Mouse (Mus musculus): ENCODE results near the gene Myh11.
"Not testable (repeated sequence)": the region's sequence is repeated elsewhere in the genome, so short reads cannot be mapped to it uniquely, and the experiment has no call there.

The Myh11 gene

DNA sequence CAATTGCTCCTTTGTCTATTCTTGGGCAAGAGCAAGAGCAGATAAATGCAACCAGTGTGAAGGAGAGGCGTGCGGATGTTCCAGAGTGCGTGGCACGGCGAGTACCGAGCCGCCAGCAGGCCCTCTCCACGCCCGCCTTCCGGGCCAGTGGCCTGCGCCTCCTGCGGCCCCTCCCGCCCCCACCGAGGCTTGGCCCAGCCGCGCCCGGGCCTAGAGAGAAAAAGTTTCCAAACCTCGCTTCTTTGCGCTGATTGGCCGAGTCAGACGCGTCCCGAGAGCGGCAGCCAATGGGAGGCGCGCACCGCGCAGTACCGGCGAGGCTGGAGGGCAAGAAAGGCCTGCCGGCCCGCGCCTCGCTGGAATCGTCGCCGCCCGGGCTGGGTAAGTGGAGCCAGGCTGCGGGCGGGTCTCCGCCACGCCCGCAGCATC lies 128.2 kb downstream of the Myh11 start, which contains the start of the genes Nde1 and Marf1:
Gene Nde1, plus strand, starts transcription at position 288 of the 429 bp plus-strand sequence.
Gene Marf1, minus strand, starts transcription at position 364 of the 429 bp plus-strand sequence.
- DNase-seq (ENCODE audit: inconsistent ontology term) = peak; percentile 97

DNA sequence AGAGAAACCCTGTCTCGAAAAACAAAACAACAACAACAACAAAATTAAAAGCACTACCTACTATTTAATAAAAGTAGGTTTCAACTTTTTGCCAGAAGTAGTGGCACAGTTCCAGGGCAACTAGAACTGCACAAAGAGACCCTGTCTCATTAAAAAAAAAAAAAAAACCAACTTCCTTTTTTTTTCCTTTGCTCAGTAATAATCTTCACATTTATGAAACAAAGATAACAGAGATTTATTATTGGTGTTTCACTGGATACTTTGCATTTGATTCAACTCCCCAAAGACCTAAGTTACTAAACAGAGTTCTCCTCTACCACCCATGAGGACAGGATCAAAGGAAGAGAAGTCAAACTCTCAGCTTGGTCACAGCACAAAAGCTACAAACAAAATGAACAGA lies 130.2 kb downstream of the Myh11 start:
- no peak for DNase-seq (ENCODE audit: inconsistent ontology term)

DNA sequence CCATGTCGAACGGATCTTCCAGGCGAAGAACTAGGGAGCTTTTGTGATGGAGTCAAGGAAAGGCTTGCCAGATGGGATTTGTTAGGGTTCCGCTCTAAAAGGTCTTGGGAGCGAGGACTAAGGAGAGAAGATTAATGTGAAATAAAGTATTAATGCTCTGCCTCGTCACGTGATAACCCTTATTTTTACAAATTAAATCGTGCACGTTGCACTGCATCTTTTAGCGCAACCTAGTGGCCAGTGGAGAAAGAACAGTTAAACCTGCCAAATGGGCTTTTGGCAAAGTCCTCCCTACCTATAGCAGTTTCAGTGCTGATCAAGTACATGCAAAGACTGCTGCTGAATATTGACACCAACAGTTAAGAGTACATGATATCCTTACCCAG lies 131.4 kb downstream of the Myh11 start:
- peak; percentile 87 for DNase-seq (ENCODE audit: inconsistent ontology term)

DNA sequence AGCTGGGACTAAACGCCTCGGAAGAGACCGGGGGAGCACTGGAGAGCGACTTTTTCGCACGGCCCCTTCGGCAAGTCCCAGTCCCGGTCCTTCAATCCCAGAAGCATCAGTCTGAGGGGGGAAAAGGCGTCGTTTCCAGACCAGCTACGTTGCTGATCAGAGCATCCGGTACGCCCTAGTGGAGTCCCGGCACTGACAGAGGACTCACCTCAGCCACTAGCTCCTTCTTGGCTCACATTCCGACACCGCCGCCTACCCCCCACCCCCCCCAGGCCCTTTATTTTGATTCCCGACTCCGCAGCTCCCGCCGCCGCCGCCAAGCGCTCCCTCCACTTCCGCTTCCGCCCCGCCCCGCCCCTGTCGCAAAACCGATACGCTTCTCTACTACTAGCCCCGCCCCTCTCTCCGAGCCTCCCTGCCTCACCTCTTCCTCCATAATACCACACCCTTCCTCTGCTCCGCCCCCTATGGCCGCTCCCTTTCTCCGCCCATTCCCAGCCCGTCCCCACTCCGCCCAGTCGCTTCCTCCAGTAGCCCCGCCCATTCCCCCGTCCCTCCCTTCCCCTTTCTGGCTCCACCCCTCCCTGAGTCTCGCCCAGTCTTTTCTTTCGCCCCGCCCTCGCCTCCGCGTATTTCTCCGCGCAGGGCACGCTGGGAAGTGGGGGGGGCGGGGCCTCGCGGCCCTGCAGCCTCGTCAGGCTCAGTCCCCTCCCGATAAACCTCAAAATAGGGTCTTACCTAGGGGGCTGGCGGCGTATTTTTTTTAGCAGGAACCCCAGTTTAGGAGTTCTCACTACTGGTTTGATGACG lies 132.0 kb downstream of the Myh11 start:
- peak; percentile 100 for DNase-seq (ENCODE audit: inconsistent ontology term)

DNA sequence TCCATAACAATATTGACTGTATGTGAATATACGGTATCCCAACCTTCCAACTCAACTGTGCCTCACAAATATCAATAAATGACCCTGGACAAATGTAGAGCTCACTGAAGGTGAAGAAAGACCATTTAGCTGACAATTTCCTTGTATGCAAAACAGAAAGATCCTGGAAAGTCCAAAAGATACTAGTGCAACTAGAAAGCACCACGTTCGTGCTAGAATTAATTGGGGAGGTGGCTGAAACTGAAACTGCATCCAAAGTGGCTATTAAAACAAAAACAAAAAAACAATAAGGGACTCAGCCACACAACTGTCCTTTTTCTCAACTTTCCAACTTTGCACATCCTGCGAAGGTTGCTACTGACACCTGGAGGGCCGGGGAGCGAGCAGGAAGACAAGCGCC lies 132.6 kb downstream of the Myh11 start:
- no peak for DNase-seq (ENCODE audit: inconsistent ontology term)

DNA sequence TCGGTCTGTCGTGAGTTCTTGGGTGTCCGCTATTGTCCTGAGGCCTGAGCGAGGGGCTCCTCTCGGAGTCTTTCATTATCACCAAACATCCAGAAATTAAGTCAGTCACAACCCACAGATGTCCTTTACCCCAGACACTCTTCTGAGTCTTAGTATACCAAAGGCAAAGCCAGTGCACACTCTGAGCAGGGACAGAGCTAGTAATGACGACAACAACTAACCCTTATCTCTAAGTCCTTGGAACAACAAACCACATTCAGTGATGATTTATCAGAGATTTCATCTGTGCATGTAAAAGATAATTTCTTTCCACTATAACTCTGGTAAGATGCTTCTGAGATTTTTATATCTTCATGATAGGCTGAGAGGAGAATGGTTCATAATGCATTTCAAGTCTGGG lies 134.9 kb downstream of the Myh11 start:
- DNase-seq (ENCODE audit: inconsistent ontology term) = no peak

DNA sequence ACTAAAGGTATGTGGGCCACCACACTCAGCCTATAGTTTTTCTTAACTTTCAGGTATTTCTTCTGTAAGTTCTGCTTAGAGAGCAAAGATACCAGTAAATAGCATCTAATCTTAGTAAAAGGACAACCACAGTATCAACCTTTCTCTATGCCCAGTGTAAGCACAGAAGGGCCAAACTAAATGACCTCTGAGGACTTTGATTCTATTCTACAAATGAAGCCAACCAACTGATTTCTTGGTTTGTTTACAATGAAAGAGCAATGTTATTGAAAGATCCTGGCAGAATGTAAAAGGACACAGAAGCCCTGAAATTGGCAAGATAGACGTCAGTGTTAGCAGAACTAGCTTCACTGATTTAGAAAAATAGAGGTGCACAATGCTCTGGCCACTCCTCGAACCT lies 135.5 kb downstream of the Myh11 start:
- not testable (repeated sequence) for DNase-seq (ENCODE audit: inconsistent ontology term)

DNA sequence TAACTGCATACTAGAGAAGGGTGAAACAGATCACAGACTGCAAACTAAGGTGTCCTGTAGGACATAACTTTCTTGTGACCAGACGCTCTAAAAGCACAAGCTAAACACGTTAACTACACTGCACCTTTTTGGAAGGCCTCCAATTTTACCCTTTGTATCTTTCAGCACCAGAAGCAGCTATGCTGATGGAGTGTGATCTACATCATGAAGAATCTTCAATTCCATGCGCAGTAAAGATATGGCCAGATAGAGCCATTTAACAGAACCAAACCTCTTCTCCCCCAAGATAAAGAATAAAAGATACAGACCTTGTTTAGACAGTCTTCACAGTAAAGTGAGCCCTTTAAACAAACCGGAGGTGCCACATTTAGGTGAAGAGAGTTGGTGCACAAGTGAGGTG lies 139.5 kb downstream of the Myh11 start:
- DNase-seq (ENCODE audit: inconsistent ontology term) = no peak

DNA sequence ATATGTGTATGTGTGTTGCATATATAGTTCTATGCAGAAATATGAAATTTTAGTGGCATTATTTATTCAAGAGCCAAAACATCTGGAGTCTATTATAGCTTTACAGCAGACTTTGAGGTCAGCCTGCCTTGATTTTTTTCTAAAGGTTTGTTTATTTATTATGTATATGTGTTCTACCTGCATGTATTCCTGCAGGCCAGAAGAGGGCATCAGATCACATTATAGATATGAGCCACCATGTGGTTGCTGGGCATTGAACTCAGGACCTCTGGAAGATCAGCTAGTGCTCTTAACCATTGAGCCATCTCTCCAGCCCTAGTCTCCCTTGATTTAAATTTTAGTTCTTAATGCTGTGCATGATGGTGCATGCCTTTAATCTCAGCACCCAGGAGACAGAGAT lies 143.5 kb downstream of the Myh11 start:
- no peak for DNase-seq (ENCODE audit: inconsistent ontology term)
